Mouse (Mus musculus) spleen, adult 2 months (tissue): ENCODE measurements around the gene Nppc. TPM values are rescaled to one million over a fixed set of nuclear protein-coding genes. Genes with fewer than 3 reads are reported as not detected.

Source experiments
- DNase-seq, 2 experiments: peaks; one replicate each; pipeline versions ENCODE4 v3.0.0 to v3.0.0-alpha.2; 2012 to 2021; ENCODE audit warnings: low spot score in 2 of 2, low read depth in 1 of 2
- H3K27ac ChIP-seq: fragments of 200-500 bp; 2 replicates; pipeline ENCODE4 v1.5.1; 2012; ENCODE audit warnings: low read length, inconsistent platforms; ENCODE audit not compliant: insufficient read depth
- H3K27me3 ChIP-seq: fragments of 200-500 bp; 2 replicates; pipeline ENCODE4 v1.6.1; 2012; ENCODE audit warnings: mild to moderate bottlenecking, moderate library complexity, low read length, inconsistent platforms; ENCODE audit not compliant: control insufficient read depth, insufficient read depth
- H3K36me3 ChIP-seq: fragments of 200-500 bp; 2 replicates; pipeline ENCODE4 v1.6.1; 2012; ENCODE audit warnings: mild to moderate bottlenecking, low read length, inconsistent platforms; ENCODE audit not compliant: control insufficient read depth, insufficient read depth
- H3K4me1 ChIP-seq: fragments of 200-500 bp; 2 replicates; pipeline ENCODE4 v1.6.1; 2011; ENCODE audit warnings: inconsistent platforms; ENCODE audit not compliant: control insufficient read depth, insufficient read depth, insufficient read length
- H3K4me3 ChIP-seq: fragments of 200-500 bp; 2 replicates; pipeline ENCODE4 v1.5.1; 2011; ENCODE audit warnings: mild to moderate bottlenecking, inconsistent platforms; ENCODE audit not compliant: insufficient read depth, insufficient read length; ENCODE audit errors: extremely low read depth
- CTCF ChIP-seq: fragments of 200-500 bp; IDR thresholded peaks from 2 replicates; pipeline ENCODE4 v1.5.1; 2011; ENCODE audit warnings: mild to moderate bottlenecking, inconsistent platforms; ENCODE audit not compliant: insufficient read depth, insufficient read length, insufficient replicate concordance; ENCODE audit errors: extremely low read depth
- POLR2A ChIP-seq: fragments of 200-500 bp; IDR thresholded peaks from 2 replicates; pipeline ENCODE4 v1.6.1; 2011; ENCODE audit warnings: low read depth, low read length, inconsistent platforms
- WGBS: fragments of 180-500 bp; shearing (Covaris S2); methylation state at CpG from one replicate; pipeline ENCODE4 v1.1.7; 2018; 5-methylcytosine and 5-hydroxymethylcytosine counted together
- polyA plus RNA-seq: library from polyadenylated mRNA; depleted of rRNA; stranded (reverse); fragments of >200 nt; gene quantifications from 2 replicates; pipeline ENCODE4 v1.2.3, GENCODE M21; 2012

The Nppc gene
- polyA plus RNA-seq, 1 experiment: not detected

DNA sequence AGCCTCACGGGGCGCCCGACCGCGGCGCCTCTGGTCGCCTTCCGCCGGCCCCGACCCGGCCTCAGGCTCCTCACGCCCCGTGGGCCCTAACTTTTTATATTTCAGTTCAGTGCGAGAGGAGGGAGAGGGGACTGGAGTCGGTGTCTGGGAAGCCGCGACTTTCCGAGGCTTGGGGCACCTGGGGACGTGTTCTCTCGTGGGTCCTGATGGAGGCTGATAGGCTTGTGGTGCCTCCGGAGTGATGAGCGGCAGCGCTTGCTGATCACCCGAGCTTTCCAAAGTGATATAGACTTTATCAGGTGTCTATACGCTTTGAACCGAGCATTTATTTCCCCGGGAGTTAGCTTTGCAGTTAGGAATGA lies 33.6 kb upstream of the Nppc start:
- 1% methylated on average over 26 of the region's 27 CpGs for WGBS
- no peak for DNase-seq
- H3K27ac ChIP-seq: peak overlapping the region; percentile 34; the same call in 1 of the 2 replicates
- peak overlapping the region; percentile 87 for H3K4me3 ChIP-seq
- no peaks in the 10 kb centered on the region for H3K36me3 ChIP-seq
- no peaks in the 10 kb centered on the region for H3K27me3 ChIP-seq
- no peak for TF ChIP-seq CTCF
- no peak for TF ChIP-seq POLR2A
- peaks cover 4% of the 10 kb centered on the region; the same call in 1 of the 2 replicates for H3K4me1 ChIP-seq

DNA sequence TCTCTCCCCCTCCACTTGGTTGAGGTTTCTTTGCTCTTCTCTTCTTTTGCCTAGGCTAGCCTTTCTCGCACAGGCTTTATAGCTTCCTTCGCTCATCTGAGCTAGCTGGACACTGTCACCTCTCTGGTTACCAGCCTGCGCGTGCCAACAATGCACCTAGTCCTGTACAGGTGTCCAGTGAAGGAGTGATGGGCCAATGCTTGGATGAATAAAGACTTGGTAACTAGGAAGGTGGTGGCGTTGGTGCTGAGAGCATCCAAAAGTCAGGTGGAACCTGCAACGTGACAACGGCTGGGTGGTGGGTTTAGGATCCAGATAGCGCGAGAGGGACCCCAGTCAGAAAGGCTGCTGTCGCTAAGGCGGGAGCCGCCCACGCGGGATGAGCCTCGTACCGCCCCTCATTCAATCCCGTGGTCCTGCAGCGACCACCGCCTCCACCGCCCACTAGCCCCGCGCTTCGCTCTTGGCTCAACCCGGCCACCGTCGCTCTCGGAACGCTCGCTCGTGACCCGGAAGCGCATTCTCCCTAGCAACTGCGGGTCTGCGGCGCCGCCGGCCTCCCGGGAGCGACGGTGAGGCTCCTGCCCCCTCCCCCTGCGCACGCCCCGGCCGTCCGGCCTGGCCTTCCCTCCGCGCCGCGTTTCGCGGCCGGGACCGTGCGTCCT lies 33.1 kb upstream of the Nppc start, which contains the start of gene Dis3l2:
Dis3l2 (plus strand) TSS at position 509 of the 665 bp plus-strand sequence.
- Histone ChIP-seq H3K27ac (peak within 1 kb of the TSS; percentile 34), H3K27me3 (no peaks in the 10 kb centered on the region), H3K4me3 (peak within 1 kb of the TSS; percentile 87), H3K36me3 (no peaks in the 10 kb centered on the region), H3K4me1 (peaks cover 4% of the 10 kb centered on the region; the same call in 1 of the 2 replicates)
- TF ChIP-seq CTCF: no peak
- TF ChIP-seq POLR2A: no peak; the same call in 1 of the 2 replicates
- peak; percentile 39 to 77 for DNase-seq
- 4% methylated on average over 54 of the region's 54 CpGs for WGBS

DNA sequence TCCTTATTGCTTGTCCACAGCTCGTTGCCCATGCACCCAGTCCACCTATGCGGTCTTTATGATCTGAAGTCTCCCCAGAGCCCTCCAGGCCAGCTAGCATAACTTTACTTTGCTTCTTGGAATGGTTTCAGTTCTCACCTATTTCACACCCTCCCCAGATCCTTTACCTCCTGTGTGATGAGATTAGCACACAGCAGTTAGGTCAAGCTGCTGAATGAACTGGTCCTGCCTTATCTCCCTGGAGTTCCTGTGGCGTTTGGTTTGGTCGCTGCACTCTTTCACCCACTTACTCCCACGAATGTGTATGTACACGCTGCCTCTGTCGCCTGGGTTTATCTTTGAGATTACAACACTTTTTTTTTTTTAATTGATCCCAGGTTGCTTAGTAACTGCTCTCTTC lies 30.0 kb upstream of the Nppc start:
- no peak overlapping the region for H3K27ac ChIP-seq
- TF ChIP-seq POLR2A (no peak), CTCF (no peak)
- WGBS: 78% methylated on average over 7 of the region's 7 CpGs
- no peak for DNase-seq
- H3K27me3 ChIP-seq: no peaks in the 10 kb centered on the region
- H3K4me1 ChIP-seq: peaks cover 4% of the 10 kb centered on the region; the same call in 1 of the 2 replicates
- no peaks in the 10 kb centered on the region for H3K36me3 ChIP-seq
- H3K4me3 ChIP-seq: no peak overlapping the region

DNA sequence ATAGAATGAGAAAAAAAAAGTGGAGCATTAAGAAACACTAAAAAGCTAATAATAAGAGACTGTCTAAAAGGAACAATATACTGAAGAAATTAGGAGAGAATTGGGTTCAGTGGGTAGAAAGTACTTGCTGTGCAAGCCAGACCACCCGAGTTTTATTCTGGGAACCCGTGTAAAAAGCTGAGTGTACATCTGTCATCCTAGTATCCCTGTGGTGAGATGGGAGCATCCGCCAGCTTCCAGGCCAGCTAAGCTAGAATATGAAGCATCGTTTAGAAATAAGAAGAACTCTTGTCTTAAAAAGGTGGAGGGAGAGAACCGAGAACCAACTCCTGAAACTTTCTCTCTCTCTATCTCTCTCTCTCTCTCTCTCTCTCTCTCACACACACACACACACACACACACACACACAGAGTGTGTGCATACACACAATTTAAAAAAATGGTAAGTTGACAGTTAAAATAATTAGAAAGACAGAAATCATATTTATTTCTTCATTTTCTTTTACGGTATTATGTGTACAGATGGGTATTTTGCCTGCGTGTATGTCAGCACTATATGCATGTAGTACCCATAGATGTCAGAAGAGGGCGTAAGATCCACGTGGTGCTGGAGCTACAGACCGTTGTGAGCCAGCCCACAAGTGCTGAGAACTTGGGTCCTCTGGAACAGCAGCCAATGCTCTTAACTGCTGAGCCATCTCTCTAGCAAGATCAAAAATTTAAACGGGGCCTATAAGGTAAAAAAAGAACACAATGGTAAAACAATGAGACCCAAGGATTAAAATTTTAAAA lies 29.2 kb upstream of the Nppc start:
- no peak for DNase-seq
- Histone ChIP-seq H3K36me3 (no peaks in the 10 kb centered on the region), H3K27me3 (no peaks in the 10 kb centered on the region), H3K27ac (no peak overlapping the region), H3K4me1 (peaks cover 4% of the 10 kb centered on the region; the same call in 1 of the 2 replicates), H3K4me3 (no peak overlapping the region)
- 73% methylated on average over 11 of the region's 11 CpGs for WGBS
- TF ChIP-seq CTCF (no peak), POLR2A (no peak)

DNA sequence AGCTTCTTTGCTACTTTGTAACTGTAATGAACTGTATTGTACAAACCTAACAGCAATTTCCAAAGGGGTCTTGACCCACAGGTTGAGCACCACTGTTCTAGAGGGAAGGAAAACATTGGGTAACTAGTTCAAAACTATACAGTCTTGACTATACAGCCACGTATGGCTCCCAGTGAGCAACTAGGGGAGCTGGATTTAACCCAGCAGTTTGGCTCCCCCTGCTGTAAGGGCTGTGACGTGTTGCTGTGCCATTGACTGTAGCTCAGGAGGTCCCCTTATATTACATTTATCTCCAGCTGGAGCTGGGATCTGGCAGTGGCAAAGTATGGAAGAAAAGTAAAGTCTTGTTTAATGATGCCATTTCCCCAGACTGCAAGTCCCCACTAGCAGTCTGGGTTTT lies 28.4 kb upstream of the Nppc start:
- DNase-seq: no peak

DNA sequence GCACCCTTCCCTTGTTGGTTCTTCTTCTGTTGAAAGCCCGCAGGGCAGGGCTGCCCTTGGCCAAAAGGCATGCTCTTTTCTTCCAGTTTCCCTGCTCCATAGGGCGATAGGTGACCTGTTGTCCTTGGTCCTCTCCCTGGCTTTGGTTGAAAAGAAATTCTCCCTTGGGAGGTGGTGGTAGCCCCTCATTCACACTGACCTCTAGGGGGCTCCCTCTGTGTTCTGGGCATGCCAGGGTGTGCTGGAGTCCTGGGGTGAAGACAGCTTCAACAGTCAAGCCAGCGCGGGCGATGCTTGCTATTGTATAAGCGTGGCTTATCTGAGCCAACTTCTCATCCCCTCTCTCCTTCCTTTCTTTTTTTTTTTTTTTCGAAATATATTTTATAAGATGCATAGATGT lies 26.6 kb upstream of the Nppc start:
- Histone ChIP-seq H3K36me3 (no peaks in the 10 kb centered on the region), H3K4me3 (no peak overlapping the region), H3K27me3 (no peaks in the 10 kb centered on the region), H3K4me1 (no peaks in the 10 kb centered on the region), H3K27ac (no peak overlapping the region)
- TF ChIP-seq POLR2A: no peak
- TF ChIP-seq CTCF: peak; percentile 13; the same call in 1 of the 2 replicates
- DNase-seq: no peak
- WGBS: 46% methylated on average over 7 of the region's 7 CpGs

More for the DNA sequence above, 28.4 kb upstream of the Nppc start:
- no peak overlapping the region for H3K27ac ChIP-seq
- no peaks in the 10 kb centered on the region for H3K36me3 ChIP-seq
- no peaks in the 10 kb centered on the region for H3K27me3 ChIP-seq
- WGBS: 44% methylated on average over 2 of the region's 2 CpGs
- TF ChIP-seq CTCF: no peak
- TF ChIP-seq POLR2A: no peak
- no peak overlapping the region for H3K4me3 ChIP-seq
- H3K4me1 ChIP-seq: peaks cover 4% of the 10 kb centered on the region; the same call in 1 of the 2 replicates

DNA sequence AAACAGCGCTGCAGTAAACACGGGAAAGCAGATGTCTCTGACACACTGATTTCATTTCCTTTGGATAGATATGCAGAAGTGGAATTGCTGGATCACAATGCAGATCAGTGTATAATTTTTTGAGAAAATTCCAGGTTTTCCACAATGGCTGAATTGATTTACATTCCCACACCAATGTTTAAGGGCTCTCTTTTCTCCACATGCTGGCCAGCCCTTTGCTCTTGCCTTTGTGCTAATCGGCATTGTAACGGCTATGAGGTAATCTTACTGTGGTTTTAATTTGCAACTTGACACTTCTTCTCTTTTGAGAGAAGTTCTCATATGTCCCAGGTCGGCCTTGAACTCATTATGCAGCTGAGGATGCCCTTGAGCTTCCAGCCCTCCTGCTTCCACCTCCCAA lies 20.7 kb upstream of the Nppc start:
- Histone ChIP-seq H3K36me3 (no peaks in the 10 kb centered on the region), H3K4me3 (no peak overlapping the region), H3K4me1 (no peaks in the 10 kb centered on the region), H3K27ac (no peak overlapping the region), H3K27me3 (no peaks in the 10 kb centered on the region)
- 77% methylated on average over 5 of the region's 5 CpGs for WGBS
- no peak for TF ChIP-seq POLR2A
- no peak for DNase-seq
